Mouse (Mus musculus) CH12.LX (cell line): Measurements from ENCODE around the gene Cnep1r1. TPM values are rescaled to one million over a fixed set of nuclear protein-coding genes. Genes with fewer than 3 reads are reported as not detected.

Source experiments
- DNase-seq: peaks from one replicate; pipeline ENCODE4 v3.0.0-alpha.2; 2013; ENCODE audit errors: extremely low read depth
- H3K27ac ChIP-seq: 2 replicates; pipeline ENCODE4 v1.5.1; 2012; ENCODE audit warnings: low read depth, mild to moderate bottlenecking, control low read depth, moderate library complexity; ENCODE audit not compliant: insufficient read depth
- H3K27me3 ChIP-seq: replicated peaks from 2 replicates; pipeline ENCODE3; 2012; ENCODE audit warnings: inconsistent platforms
- H3K36me3 ChIP-seq, 2 experiments: replicated peaks in 1 of 2; 2 replicates each; pipeline versions ENCODE3 to v1.6.1; 2012; ENCODE audit warnings: inconsistent platforms in 1 of 2, low read length in 1 of 2, mild to moderate bottlenecking in 1 of 2, mixed read lengths in 1 of 2, moderate library complexity in 1 of 2; ENCODE audit not compliant: control insufficient read depth in 1 of 2, insufficient read depth in 1 of 2
- H3K4me1 ChIP-seq, 2 experiments: 2 replicates each; pipeline ENCODE4 v1.6.1; 2012; ENCODE audit warnings: inconsistent platforms in 1 of 2, moderate library complexity in 1 of 2; ENCODE audit not compliant: insufficient read depth in 2 of 2, control insufficient read depth in 1 of 2
- H3K4me2 ChIP-seq: 2 replicates; pipeline ENCODE4 v1.6.1; 2012; ENCODE audit warnings: low read depth, mild to moderate bottlenecking, control low read depth; ENCODE audit not compliant: poor library complexity, insufficient read depth, severe bottlenecking
- H3K4me3 ChIP-seq, 3 experiments: fragments of 150-350 bp in 1 of 3; sonication (generic) in 1 of 3; replicated peaks in 1 of 3; 2 replicates each; pipeline versions ENCODE3 to v1.5.1; 2011 to 2012; ENCODE audit warnings: low read depth in 2 of 3, low read length in 2 of 3, mild to moderate bottlenecking in 2 of 3, moderate library complexity in 2 of 3, control low read depth in 1 of 3, improper control_type of control experiment in 1 of 3, inconsistent platforms in 1 of 3, mixed read lengths in 1 of 3; ENCODE audit not compliant: poor library complexity in 1 of 3
- H3K79me2 ChIP-seq: replicated peaks from 2 replicates; pipeline ENCODE4 v1.6.1; 2012; ENCODE audit warnings: mild to moderate bottlenecking, moderate library complexity; ENCODE audit not compliant: control insufficient read depth, poor library complexity, insufficient read depth, severe bottlenecking; ENCODE audit errors: extremely low read depth
- H3K9ac ChIP-seq: 2 replicates; pipeline ENCODE4 v1.6.1; 2012; ENCODE audit warnings: low read depth, mild to moderate bottlenecking, control low read depth, moderate library complexity; ENCODE audit not compliant: insufficient read depth
- H3K9me3 ChIP-seq: replicated peaks from 2 replicates; pipeline ENCODE3; 2012; ENCODE audit warnings: low read length, inconsistent platforms, mixed read lengths
- BHLHE40 ChIP-seq: IDR thresholded peaks from 2 replicates; pipeline ENCODE4 v1.6.1; 2011; ENCODE audit warnings: mild to moderate bottlenecking, low read depth, low read length, improper control_type of control experiment
- CHD2 ChIP-seq: IDR thresholded peaks from 2 replicates; pipeline ENCODE4 v1.6.1; 2011; ENCODE audit warnings: low read length, improper control_type of control experiment
- ELF1 ChIP-seq: IDR thresholded peaks from 2 replicates; pipeline ENCODE4 v1.6.1; 2014; ENCODE audit warnings: low read depth, mild to moderate bottlenecking, inconsistent platforms, low read length, improper control_type of control experiment
- EP300 ChIP-seq: IDR thresholded peaks from 2 replicates; pipeline ENCODE4 v1.6.1; 2011; ENCODE audit warnings: low read length, improper control_type of control experiment
- GABPA ChIP-seq: IDR thresholded peaks from 2 replicates; pipeline ENCODE4 v1.6.1; 2012; ENCODE audit warnings: low read depth, low read length, improper control_type of control experiment, inconsistent platforms; ENCODE audit not compliant: insufficient replicate concordance
- IRF4 ChIP-seq: IDR thresholded peaks from 2 replicates; pipeline ENCODE4 v1.6.1; 2014; ENCODE audit warnings: low read depth, mild to moderate bottlenecking, inconsistent platforms, low read length, improper control_type of control experiment
- JUN ChIP-seq: IDR thresholded peaks from 2 replicates; pipeline ENCODE4 v1.6.1; 2011; ENCODE audit warnings: low read depth, mild to moderate bottlenecking, low read length, improper control_type of control experiment, moderate library complexity; ENCODE audit not compliant: insufficient read depth
- JUND ChIP-seq: conservative IDR thresholded peaks from 2 replicates; pipeline ENCODE4 v1.6.1; 2011; ENCODE audit warnings: low read depth, low read length, improper control_type of control experiment
- KAT2A ChIP-seq: IDR thresholded peaks from 2 replicates; pipeline ENCODE4 v1.6.1; 2012; ENCODE audit warnings: low read length, improper control_type of control experiment, inconsistent platforms; ENCODE audit not compliant: insufficient replicate concordance
- MAFK ChIP-seq: IDR thresholded peaks from 2 replicates; pipeline ENCODE4 v1.6.1; 2011; ENCODE audit warnings: low read length, improper control_type of control experiment; ENCODE audit not compliant: insufficient replicate concordance
- MAX ChIP-seq: IDR thresholded peaks from 2 replicates; pipeline ENCODE4 v1.6.1; 2011; ENCODE audit warnings: low read length, improper control_type of control experiment
- MEF2A ChIP-seq: IDR thresholded peaks from 2 replicates; pipeline ENCODE4 v1.6.1; 2014; ENCODE audit warnings: low read depth, mild to moderate bottlenecking, inconsistent platforms, low read length, improper control_type of control experiment, borderline replicate concordance
- MXI1 ChIP-seq: IDR thresholded peaks from 2 replicates; pipeline ENCODE4 v1.6.1; 2011; ENCODE audit warnings: mild to moderate bottlenecking, low read depth, low read length, improper control_type of control experiment
- MYC ChIP-seq: IDR thresholded peaks from 2 replicates; pipeline ENCODE4 v1.6.1; 2011; ENCODE audit warnings: low read depth, mild to moderate bottlenecking, improper control_type of control experiment, low read length
- NELFE ChIP-seq: IDR thresholded peaks from 2 replicates; pipeline ENCODE4 v1.6.1; 2011; ENCODE audit warnings: low read depth, low read length, improper control_type of control experiment
- NRF1 ChIP-seq: IDR thresholded peaks from 2 replicates; pipeline ENCODE4 v1.6.1; 2014; ENCODE audit warnings: low read depth, mild to moderate bottlenecking, inconsistent platforms, low read length, improper control_type of control experiment, moderate library complexity
- PAX5 ChIP-seq: IDR thresholded peaks from 2 replicates; pipeline ENCODE4 v1.6.1; 2012; ENCODE audit warnings: low read length, inconsistent platforms, mixed read lengths
- POLR2AphosphoS2 ChIP-seq: IDR thresholded peaks from 2 replicates; pipeline ENCODE4 v1.6.1; 2011; ENCODE audit warnings: low read depth, low read length, improper control_type of control experiment
- RAD21 ChIP-seq: IDR thresholded peaks from 2 replicates; pipeline ENCODE4 v1.6.1; 2011; ENCODE audit warnings: low read depth, mild to moderate bottlenecking, low read length, improper control_type of control experiment, moderate library complexity
- RCOR1 ChIP-seq: conservative IDR thresholded peaks from 2 replicates; pipeline ENCODE4 v1.6.1; 2012; ENCODE audit warnings: low read depth, mild to moderate bottlenecking, inconsistent platforms, low read length, improper control_type of control experiment
- SIN3A ChIP-seq: IDR thresholded peaks from 2 replicates; pipeline ENCODE4 v1.6.1; 2012; ENCODE audit warnings: low read length, improper control_type of control experiment, inconsistent platforms
- SMC3 ChIP-seq: IDR thresholded peaks from 2 replicates; pipeline ENCODE4 v1.6.1; 2011; ENCODE audit warnings: low read depth, low read length, improper control_type of control experiment
- TCF12 ChIP-seq: IDR thresholded peaks from 2 replicates; pipeline ENCODE4 v1.6.1; 2014; ENCODE audit warnings: low read depth, mild to moderate bottlenecking, inconsistent platforms, low read length, improper control_type of control experiment
- UBTF ChIP-seq: IDR thresholded peaks from 2 replicates; pipeline ENCODE4 v1.6.1; 2012; ENCODE audit warnings: low read depth, mild to moderate bottlenecking, inconsistent platforms, low read length, improper control_type of control experiment, moderate library complexity
- USF2 ChIP-seq: conservative IDR thresholded peaks from 2 replicates; pipeline ENCODE4 v1.6.1; 2011; ENCODE audit warnings: low read depth, low read length, improper control_type of control experiment
- ZC3H11A ChIP-seq: IDR thresholded peaks from 2 replicates; pipeline ENCODE4 v1.6.1; 2012; ENCODE audit warnings: low read depth, mild to moderate bottlenecking, inconsistent platforms, low read length, improper control_type of control experiment
- ZKSCAN1 ChIP-seq: IDR thresholded peaks from 2 replicates; pipeline ENCODE4 v1.6.1; 2012; ENCODE audit warnings: low read depth, inconsistent platforms, low read length, improper control_type of control experiment, borderline replicate concordance
- ZMIZ1 ChIP-seq: IDR thresholded peaks from 2 replicates; pipeline ENCODE4 v1.6.1; 2012; ENCODE audit warnings: low read depth, mild to moderate bottlenecking, inconsistent platforms, low read length, improper control_type of control experiment
- ZNF384 ChIP-seq: IDR thresholded peaks from 2 replicates; pipeline ENCODE4 v1.6.1; 2012; ENCODE audit warnings: low read depth, low read length, improper control_type of control experiment, inconsistent platforms
- dilution Hi-C: fragments of 300-500 bp; cut with MboI; formaldehyde crosslinking; loops from 2 replicates; pipeline ENCODE4 v1.14.3; 2020; ENCODE audit warnings: low sequenced_read_pairs; ENCODE audit not compliant: extremely low pct_unique_long_range_greater_than_20kb, extremely low pct_ligation_motif_present
- in situ Hi-C: fragments of 300-500 bp; cut with MboI; formaldehyde crosslinking; loops from 3 replicates; pipeline ENCODE4 v1.14.3; 2019; ENCODE audit warnings: low sequenced_read_pairs, low pct_ligation_motif_present, low pct_unique_long_range_greater_than_20kb, mixed read lengths
- polyA plus RNA-seq: library from polyadenylated mRNA; unstranded; fragments of >175 nt; gene quantifications from 2 replicates; pipeline ENCODE4 v1.2.1, GENCODE M21; 2012; ENCODE audit warnings: low read depth; ENCODE audit not compliant: insufficient read length
- total RNA-seq, 2 experiments: library from RNA; depleted of rRNA; stranded (reverse); fragments of 300-350 nt in 1 of 2; fragments of >200 nt in 1 of 2; gene quantifications; 2 replicates each; pipeline ENCODE4 v1.2.3; 2012 to 2014

The Cnep1r1 gene
- total and polyA plus RNA-seq, 3 experiments: 8.7 to 31.2 (median 30.8) TPM

DNA sequence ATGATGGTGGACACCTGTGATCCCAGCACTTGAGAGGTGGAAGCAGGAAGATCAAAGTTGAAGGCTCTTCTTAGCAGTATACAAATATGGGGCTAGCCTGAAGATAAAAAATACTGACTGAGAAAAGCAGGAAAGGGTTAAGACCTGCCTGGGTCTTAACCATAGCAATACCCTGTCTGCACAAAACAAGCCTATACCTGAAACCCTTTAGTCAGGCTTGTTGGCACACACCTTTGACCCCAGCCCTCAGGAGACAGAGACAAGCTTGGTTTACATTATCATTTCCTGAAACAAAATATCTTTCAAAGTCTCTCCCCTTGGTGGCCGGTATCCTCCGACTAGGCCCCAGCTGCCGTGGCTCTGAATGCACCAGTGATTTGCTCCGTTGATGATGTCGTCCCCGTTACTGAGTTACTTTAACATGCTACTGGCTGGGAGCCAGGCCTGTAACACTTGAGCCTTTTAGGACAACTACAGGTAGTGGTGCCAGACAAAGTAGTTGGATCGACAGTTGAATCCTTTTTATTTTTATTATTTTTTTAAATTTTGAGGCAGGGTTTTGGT is 12.3 kb downstream of the Cnep1r1 start:
- dilution Hi-C loops (no loop called here), in situ Hi-C loops (no loop called here)
- no peak overlapping the region for H3K4me2 ChIP-seq
- TF ChIP-seq MAFK (no peak), TCF12 (no peak), MEF2A (no peak), UBTF (no peak), ZC3H11A (no peak), MAX (no peak), EP300 (no peak), IRF4 (no peak), CHD2 (no peak), SMC3 (no peak), ZKSCAN1 (no peak), GABPA (no peak), ZNF384 (no peak), PAX5 (no peak), BHLHE40 (no peak), JUN (no peak), USF2 (no peak), JUND (no peak)
- no peak overlapping the region for H3K27ac ChIP-seq
- H3K36me3 ChIP-seq: peaks cover 35 to 82% of the 10 kb centered on the region in 2 experiments
- peak; percentile 27 for DNase-seq
- H3K4me3 ChIP-seq: no peak overlapping the region
- H3K9me3 ChIP-seq: no peaks in the 10 kb centered on the region
- H3K27me3 ChIP-seq: no peaks in the 10 kb centered on the region
- no peak overlapping the region for H3K9ac ChIP-seq
- H3K79me2 ChIP-seq: no peaks in the 10 kb centered on the region
- peaks cover 0 to 11% of the 10 kb centered on the region in 2 experiments; a peak in 2 of 4 replicates for H3K4me1 ChIP-seq

DNA sequence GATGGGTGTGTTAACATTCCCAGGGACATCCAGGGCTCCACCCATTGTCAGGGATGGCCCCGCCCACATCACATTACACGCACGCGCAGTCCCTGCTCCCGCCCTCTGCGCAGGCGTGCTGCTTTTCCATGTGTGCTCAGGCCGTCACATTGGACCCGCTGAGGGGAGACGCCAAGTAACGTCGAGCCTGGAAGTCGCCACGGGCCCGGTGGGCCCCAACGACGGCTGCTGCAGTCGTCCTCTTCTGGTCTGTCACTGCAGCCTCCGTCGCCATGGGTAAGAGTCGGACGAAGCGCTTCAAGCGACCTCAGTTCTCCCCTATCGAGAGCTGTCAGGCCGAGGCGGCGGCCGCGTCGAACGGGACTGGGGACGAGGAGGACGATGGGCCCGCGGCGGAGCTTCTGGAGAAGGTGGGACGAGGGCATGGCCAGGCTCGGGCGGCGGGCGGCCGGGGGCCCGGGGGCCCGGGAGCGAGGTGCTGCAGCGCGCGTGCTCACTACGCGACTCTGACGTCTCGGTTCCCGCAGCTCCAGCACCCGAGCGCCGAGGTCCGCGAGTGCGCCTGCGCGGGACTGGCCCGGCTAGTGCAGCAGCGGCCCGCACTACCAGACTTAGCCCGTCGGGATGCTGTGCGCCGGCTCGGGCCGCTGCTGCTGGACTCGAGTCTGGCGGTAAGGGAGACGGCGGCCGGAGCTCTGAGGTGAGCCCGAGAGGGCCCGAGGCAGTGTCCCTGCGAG is 19.3 kb downstream of the Cnep1r1 start, which contains the start of gene Heatr3:
Gene Heatr3 (plus strand): TSS at position 108 of the 737 bp plus-strand sequence.
- Histone ChIP-seq H3K9me3 (no peaks in the 10 kb centered on the region), H3K36me3 (peaks cover 25 to 69% of the 10 kb centered on the region in 2 experiments), H3K4me3 (peak within 1 kb of the TSS; percentile 83 to 89 (median 87)), H3K27ac (peak within 1 kb of the TSS; percentile 52), H3K79me2 (peaks cover 28% of the 10 kb centered on the region), H3K9ac (peak within 1 kb of the TSS; percentile 86), H3K27me3 (no peaks in the 10 kb centered on the region), H3K4me1 (peaks cover 6 to 29% of the 10 kb centered on the region in 2 experiments), H3K4me2 (peak within 1 kb of the TSS; percentile 92)
- in situ Hi-C loops: no loop called here
- DNase-seq: peak; percentile 89
- dilution Hi-C loops: no loop called here
- TF ChIP-seq MAX (peak; percentile 91), UBTF (0 out of 2 replicates have a peak, but pooled peaks have one; percentile 80), ZMIZ1 (peak; percentile 90; the same call in 1 of the 2 replicates), POLR2AphosphoS2 (peak; percentile 90), USF2 (no peak), TCF12 (peak; percentile 71), KAT2A (0 out of 2 replicates have a peak, but pooled peaks have one; percentile 53), NELFE (peak; percentile 96), MXI1 (peak; percentile 96), GABPA (no peak), MEF2A (peak; percentile 36; the same call in 1 of the 2 replicates), RCOR1 (0 out of 2 replicates have a peak, but pooled peaks have one; percentile 19), ELF1 (peak; percentile 39), MAFK (no peak), NRF1 (peak; percentile 91), RAD21 (no peak), BHLHE40 (peak; percentile 73), MYC (peak; percentile 93), SIN3A (peak; percentile 91)
